Mouse (Mus musculus): ENCODE measurements around the gene Mfn2. TPM values are rescaled to one million over a fixed set of nuclear protein-coding genes. Genes with fewer than 3 reads are reported as not detected.

Mfn2 gene
- total and polyA plus RNA-seq, 2 experiments from 2014 or later = 69.9 to 83.3 TPM

DNA sequence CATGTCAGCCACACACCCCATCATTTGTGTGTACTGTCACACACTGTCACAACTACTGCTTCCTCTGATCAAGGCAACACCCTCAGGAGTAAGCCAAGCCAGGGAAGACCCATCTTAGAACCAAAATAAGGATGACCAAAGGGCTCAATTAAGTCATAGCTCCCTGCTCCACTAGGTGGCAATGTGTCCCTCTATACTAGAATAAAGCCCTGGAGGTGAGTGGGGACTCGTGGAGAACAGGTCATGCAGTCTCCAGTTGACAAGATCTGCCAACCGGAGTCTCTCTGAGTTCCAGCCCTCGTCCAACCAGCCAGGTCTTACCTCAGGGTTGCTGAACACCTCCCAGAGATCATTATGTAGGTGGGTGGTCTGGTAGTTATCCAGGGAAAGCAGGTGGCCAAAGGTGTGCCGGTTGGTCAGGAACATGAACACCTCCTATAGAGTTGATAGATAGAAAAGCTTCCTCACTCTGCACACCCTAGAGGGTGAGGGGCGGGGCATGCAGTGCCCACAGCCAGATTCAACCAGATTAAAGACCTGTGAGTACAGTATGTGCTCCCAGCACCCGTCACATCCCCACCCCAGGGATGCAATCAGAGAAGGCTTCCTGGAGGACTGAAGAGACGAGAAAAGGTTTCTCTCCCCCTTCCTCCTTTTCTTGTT is 14.1 kb upstream of the Mfn2 start:
- 59% methylated on average over 7 of the region's 7 CpGs for WGBS
- Histone ChIP-seq H3K9me3 (ENCODE audit: low read length) (no peaks in the 10 kb centered on the region), H3K27ac (ENCODE audit: low read depth, low read length) (no peak overlapping the region), H3K36me3 (ENCODE audit: insufficient read depth) (no peaks in the 10 kb centered on the region), H3K27me3 (ENCODE audit: insufficient read depth, low read length) (no peaks in the 10 kb centered on the region), H3K4me2 (ENCODE audit: low read depth) (no peak overlapping the region), H3K4me1 (ENCODE audit: insufficient read depth) (no peaks in the 10 kb centered on the region), H3K4me3 (ENCODE audit: low read depth, low read length) (no peak overlapping the region), H3K9ac (no peak overlapping the region)
- TF ChIP-seq CTCF (IDR thresholded peaks at IDR 0.05; ENCODE audit: low read depth) = peak; percentile 72
- peak; percentile 39 for DNase-seq
- ATAC-seq = 0 out of 2 replicates have a peak, but pooled peaks have one; percentile 27

DNA sequence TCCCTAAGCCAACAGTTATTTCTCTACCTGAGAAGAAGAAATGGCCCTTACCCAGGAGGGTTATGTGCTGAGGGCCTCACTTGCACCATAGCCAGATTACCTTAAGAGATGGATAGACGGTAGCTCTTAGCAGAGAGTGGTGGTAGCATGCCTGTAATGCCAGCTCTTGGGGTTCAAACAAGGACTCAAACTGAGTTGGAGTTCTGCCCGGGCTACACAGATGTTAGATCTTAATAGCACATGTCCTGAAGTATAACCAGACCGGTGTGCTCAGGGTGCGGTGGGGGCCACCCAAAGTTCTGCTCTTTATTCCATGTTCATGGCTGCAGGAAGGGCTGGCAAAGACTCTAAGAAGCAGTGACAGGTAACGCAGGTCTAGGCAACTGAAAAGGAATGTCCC is 5.0 kb upstream of the Mfn2 start:
- DNase-seq (no peak), ATAC-seq (no peak)
- Histone ChIP-seq H3K27me3 (ENCODE audit: insufficient read depth, low read length) (no peaks in the 10 kb centered on the region), H3K9me3 (ENCODE audit: low read length) (no peaks in the 10 kb centered on the region), H3K4me2 (ENCODE audit: low read depth) (no peak overlapping the region), H3K9ac (no peak overlapping the region), H3K27ac (ENCODE audit: low read depth, low read length) (no peak overlapping the region), H3K4me1 (ENCODE audit: insufficient read depth) (no peaks in the 10 kb centered on the region), H3K4me3 (ENCODE audit: low read depth, low read length) (no peak overlapping the region), H3K36me3 (ENCODE audit: insufficient read depth) (no peaks in the 10 kb centered on the region)
- 88% methylated on average over 5 of the region's 5 CpGs for WGBS
- TF ChIP-seq CTCF (IDR thresholded peaks at IDR 0.05; ENCODE audit: low read depth) = no peak

DNA sequence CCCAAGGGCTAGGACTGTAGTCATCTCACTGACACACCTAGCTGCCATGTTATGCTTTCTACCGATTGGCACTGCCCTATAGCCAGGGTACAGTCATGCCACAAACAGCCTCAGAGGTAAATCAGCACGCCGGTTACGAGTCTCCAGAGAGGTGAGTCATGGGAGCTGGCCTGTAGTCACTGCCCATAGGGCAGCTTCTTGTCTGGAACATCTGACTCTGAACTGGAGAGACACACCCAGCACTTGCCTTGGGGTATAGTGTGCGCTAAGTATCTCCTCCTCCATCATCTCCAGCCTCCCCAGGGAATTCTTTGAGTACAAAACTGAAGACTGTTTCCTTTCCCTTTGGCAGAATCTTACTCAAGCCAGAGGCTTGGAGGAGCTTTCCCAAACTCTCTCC is 1.7 kb upstream of the Mfn2 start:
- no peak for TF ChIP-seq CTCF (IDR thresholded peaks at IDR 0.05; ENCODE audit: low read depth)

DNA sequence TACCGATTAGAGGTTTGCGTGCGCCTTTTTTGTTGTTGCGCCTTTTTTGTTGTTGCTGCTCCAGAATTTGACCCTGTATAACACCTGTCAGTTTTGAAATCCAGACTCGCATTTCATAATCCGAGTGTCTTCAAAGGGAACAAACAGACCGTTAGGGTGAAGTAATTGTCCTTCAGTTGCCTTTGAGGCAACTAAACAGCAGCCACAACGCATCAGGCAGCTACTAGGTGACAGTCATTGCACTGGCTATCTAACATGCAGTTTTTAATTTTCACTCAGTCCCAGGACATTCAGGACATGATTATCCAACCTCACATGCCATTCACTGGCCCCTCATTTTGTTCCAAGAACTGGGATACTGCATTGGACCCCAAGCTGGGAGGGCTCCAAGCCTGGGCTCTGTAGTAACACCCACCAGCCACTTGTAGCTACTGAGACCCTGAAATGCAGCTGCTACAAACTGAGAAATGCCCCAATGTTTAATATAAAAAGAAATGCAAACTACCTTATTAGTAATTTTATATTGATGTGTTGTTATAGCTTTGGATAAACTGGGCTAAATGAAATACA is 671 bp upstream of the Mfn2 start:
- no peaks in the 10 kb centered on the region for H3K27me3 ChIP-seq (ENCODE audit: insufficient read depth, low read length)
- peak overlapping the region; percentile 91 for H3K27ac ChIP-seq (ENCODE audit: low read depth, low read length)
- ATAC-seq = peak; percentile 54
- WGBS = 0% methylated on average over 8 of the region's 8 CpGs
- H3K4me3 ChIP-seq (ENCODE audit: low read depth, low read length) = peak overlapping the region; percentile 97
- H3K4me2 ChIP-seq (ENCODE audit: low read depth) = peak overlapping the region; percentile 69
- no peak for DNase-seq
- peaks cover 15% of the 10 kb centered on the region for H3K36me3 ChIP-seq (ENCODE audit: insufficient read depth)
- H3K9me3 ChIP-seq (ENCODE audit: low read length) = no peaks in the 10 kb centered on the region
- no peak for TF ChIP-seq CTCF (IDR thresholded peaks at IDR 0.05; ENCODE audit: low read depth)
- peaks cover 6% of the 10 kb centered on the region; the same call in 1 of the 2 replicates for H3K4me1 ChIP-seq (ENCODE audit: insufficient read depth)
- H3K9ac ChIP-seq = peak overlapping the region; percentile 95

More for the DNA sequence above, 1.7 kb upstream of the Mfn2 start:
- 88% methylated on average over 5 of the region's 5 CpGs for WGBS
- no peak overlapping the region for H3K4me2 ChIP-seq (ENCODE audit: low read depth)
- H3K9ac ChIP-seq = no peak overlapping the region
- no peaks in the 10 kb centered on the region for H3K27me3 ChIP-seq (ENCODE audit: insufficient read depth, low read length)
- no peak overlapping the region for H3K4me3 ChIP-seq (ENCODE audit: low read depth, low read length)
- ATAC-seq (no peak), DNase-seq (no peak)
- peaks cover 6% of the 10 kb centered on the region; the same call in 1 of the 2 replicates for H3K4me1 ChIP-seq (ENCODE audit: insufficient read depth)
- no peaks in the 10 kb centered on the region for H3K9me3 ChIP-seq (ENCODE audit: low read length)
- peaks cover 6% of the 10 kb centered on the region for H3K36me3 ChIP-seq (ENCODE audit: insufficient read depth)
- no peak overlapping the region for H3K27ac ChIP-seq (ENCODE audit: low read depth, low read length)

DNA sequence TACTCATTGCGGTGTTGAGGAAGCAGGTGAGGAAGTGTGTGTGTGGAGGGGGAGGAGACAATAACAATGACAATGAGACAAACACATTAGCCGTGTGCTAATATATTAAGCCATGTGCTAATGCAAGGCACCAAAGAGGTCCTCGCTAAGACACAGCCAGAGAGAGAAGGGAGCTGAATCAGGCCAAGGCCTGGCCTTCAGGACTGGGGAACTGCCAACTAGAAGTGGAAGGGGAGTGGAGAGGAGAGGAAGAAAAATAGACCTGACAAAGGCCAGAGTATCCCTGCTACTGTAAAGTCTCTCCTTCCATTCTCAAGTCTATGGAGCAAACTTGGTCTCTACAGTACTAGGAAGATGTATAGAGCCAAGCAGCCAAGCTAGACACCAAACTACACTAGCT is 903 bp downstream of the Mfn2 start:
- Histone ChIP-seq H3K4me2 (ENCODE audit: low read depth) (peak overlapping the region; percentile 59), H3K36me3 (ENCODE audit: insufficient read depth) (peaks cover 30% of the 10 kb centered on the region), H3K9me3 (ENCODE audit: low read length) (no peaks in the 10 kb centered on the region), H3K27ac (ENCODE audit: low read depth, low read length) (no peak overlapping the region), H3K4me1 (ENCODE audit: insufficient read depth) (peaks cover 6% of the 10 kb centered on the region; the same call in 1 of the 2 replicates), H3K27me3 (ENCODE audit: insufficient read depth, low read length) (no peaks in the 10 kb centered on the region), H3K4me3 (ENCODE audit: low read depth, low read length) (peak overlapping the region; percentile 97), H3K9ac (peak overlapping the region; percentile 95)
- ATAC-seq (no peak), DNase-seq (no peak)
- WGBS = 83% methylated on average over 3 of the region's 3 CpGs
- TF ChIP-seq CTCF (IDR thresholded peaks at IDR 0.05; ENCODE audit: low read depth) = no peak

DNA sequence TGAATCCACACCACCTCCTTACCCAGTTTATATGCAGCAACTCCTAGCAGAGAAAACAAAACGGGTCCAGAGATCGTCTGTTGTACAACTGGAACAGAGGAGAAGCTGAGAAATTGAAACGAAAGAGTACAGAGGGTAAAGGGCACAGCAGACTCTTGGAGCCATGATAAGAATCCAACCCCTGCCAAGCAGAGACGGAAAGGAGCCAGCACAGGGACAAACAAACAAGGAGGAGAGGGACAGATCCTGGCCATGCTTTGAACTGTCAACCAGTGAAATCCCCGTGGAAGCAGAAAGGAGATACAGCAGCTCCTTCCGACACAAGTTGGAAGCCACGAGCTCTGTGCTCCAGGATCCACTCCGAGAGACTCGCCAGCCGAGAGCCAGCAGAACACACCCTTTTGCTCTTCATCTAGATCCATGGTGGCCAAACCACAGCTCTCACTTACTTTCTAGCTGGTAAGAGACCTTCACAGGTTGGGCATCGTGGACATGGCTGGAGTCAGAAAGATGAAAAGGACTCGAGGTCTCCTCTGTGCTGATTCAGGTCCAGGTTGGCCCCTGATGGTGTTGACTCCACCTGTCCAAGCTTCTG is 1.5 kb downstream of the Mfn2 start:
- no peak overlapping the region for H3K4me2 ChIP-seq (ENCODE audit: low read depth)
- no peak overlapping the region for H3K9ac ChIP-seq
- WGBS = 93% methylated on average over 12 of the region's 12 CpGs
- no peak overlapping the region for H3K4me3 ChIP-seq (ENCODE audit: low read depth, low read length)
- TF ChIP-seq CTCF (IDR thresholded peaks at IDR 0.05; ENCODE audit: low read depth) = no peak
- H3K27me3 ChIP-seq (ENCODE audit: insufficient read depth, low read length) = no peaks in the 10 kb centered on the region
- no peak overlapping the region for H3K27ac ChIP-seq (ENCODE audit: low read depth, low read length)
- H3K9me3 ChIP-seq (ENCODE audit: low read length) = no peaks in the 10 kb centered on the region
- ATAC-seq (no peak), DNase-seq (no peak)
- H3K36me3 ChIP-seq (ENCODE audit: insufficient read depth) = peaks cover 36% of the 10 kb centered on the region
- H3K4me1 ChIP-seq (ENCODE audit: insufficient read depth) = peaks cover 6% of the 10 kb centered on the region; the same call in 1 of the 2 replicates

DNA sequence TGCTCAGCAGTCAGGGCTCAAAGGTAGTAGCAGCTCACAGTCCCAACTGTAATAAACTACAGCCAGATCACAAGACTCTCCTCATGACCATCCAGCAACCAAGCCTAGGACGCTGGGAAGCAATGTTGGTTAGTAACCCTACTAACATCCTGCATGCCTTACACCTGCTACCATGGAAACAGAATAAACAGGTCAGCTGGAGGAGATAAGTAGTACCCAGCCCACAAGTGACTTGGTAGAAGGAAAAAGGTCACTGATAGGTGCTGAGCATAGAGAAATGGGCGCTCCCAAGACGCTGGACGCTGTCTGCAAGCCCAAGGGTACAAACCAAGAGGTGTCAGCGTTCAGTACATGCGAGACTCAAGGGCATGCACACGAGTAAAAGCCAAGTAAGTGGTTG is 4.1 kb downstream of the Mfn2 start:
- Histone ChIP-seq H3K36me3 (ENCODE audit: insufficient read depth) (peaks cover 62% of the 10 kb centered on the region), H3K4me2 (ENCODE audit: low read depth) (no peak overlapping the region), H3K9ac (no peak overlapping the region), H3K4me1 (ENCODE audit: insufficient read depth) (peaks cover 6% of the 10 kb centered on the region; the same call in 1 of the 2 replicates), H3K9me3 (ENCODE audit: low read length) (no peaks in the 10 kb centered on the region), H3K4me3 (ENCODE audit: low read depth, low read length) (no peak overlapping the region), H3K27ac (ENCODE audit: low read depth, low read length) (no peak overlapping the region), H3K27me3 (ENCODE audit: insufficient read depth, low read length) (no peaks in the 10 kb centered on the region)
- DNase-seq = no peak
- 93% methylated on average over 7 of the region's 7 CpGs for WGBS
- TF ChIP-seq CTCF (IDR thresholded peaks at IDR 0.05; ENCODE audit: low read depth) = no peak
- no peak for ATAC-seq
